Mouse (Mus musculus) olfactory bulb, adult 2 months (tissue): Measurements from ENCODE around the gene Igfbp2.

ENCODE experiments used
- CTCF ChIP-seq: fragments of 200-500 bp; IDR thresholded peaks from 2 replicates; pipeline ENCODE4 v1.5.1; 2012; ENCODE audit warnings: low read depth, mild to moderate bottlenecking, low read length, moderate library complexity; ENCODE audit not compliant: insufficient read depth
- POLR2A ChIP-seq: fragments of 200-500 bp; IDR thresholded peaks from 2 replicates; pipeline ENCODE4 v1.6.1; 2012; ENCODE audit warnings: mild to moderate bottlenecking, low read depth, low read length, moderate library complexity; ENCODE audit not compliant: insufficient read depth

GRCm38 (mm10) chr1:72792262-72792661, 32.0 kb upstream of the Igfbp2 start:
- TF ChIP-seq CTCF (no peak), POLR2A (no peak)
